Mouse (Mus musculus) heart, embryonic 15.5 days (tissue): ENCODE data around the gene Gm45713. TPM values are rescaled to one million over a fixed set of nuclear protein-coding genes. Genes with fewer than 3 reads are reported as not detected.
"Not testable (repeated sequence)": the region's sequence is repeated elsewhere in the genome, so short reads cannot be mapped to it uniquely, and the experiment has no call there.

Experiments used
- ATAC-seq: fragments of 200-750 bp; cut with Nextera tagmentation; replicated peaks from 2 replicates; pipeline ENCODE4 v1.8.0; 2017; ENCODE audit warnings: low read depth, moderate TSS enrichment; ENCODE audit not compliant: insufficient number of reproducible peaks, insufficient read depth, low FRiP score
- H3K27ac ChIP-seq: fragments of 300-500 bp; sonication (generic); 2 replicates; pipeline ENCODE4 v1.5.1; 2015; ENCODE audit warnings: mild to moderate bottlenecking, inconsistent platforms
- H3K27me3 ChIP-seq: fragments of 300-500 bp; sonication (generic); 2 replicates; pipeline ENCODE4 v1.6.1; 2015; ENCODE audit warnings: inconsistent platforms
- H3K36me3 ChIP-seq: fragments of 300-500 bp; sonication (generic); 2 replicates; pipeline ENCODE4 v1.6.1; 2015; ENCODE audit warnings: mild to moderate bottlenecking, inconsistent platforms
- H3K4me1 ChIP-seq: fragments of 300-500 bp; sonication (generic); replicated peaks from 2 replicates; pipeline ENCODE4 v1.6.1; 2015; ENCODE audit warnings: inconsistent platforms
- H3K4me2 ChIP-seq: fragments of 300-500 bp; sonication (generic); 2 replicates; pipeline ENCODE4 v1.6.1; 2015; ENCODE audit warnings: inconsistent platforms, mild to moderate bottlenecking, moderate library complexity
- H3K4me3 ChIP-seq: fragments of 300-500 bp; sonication (generic); 2 replicates; pipeline ENCODE4 v1.5.1; 2015; ENCODE audit warnings: mild to moderate bottlenecking, inconsistent platforms
- H3K9ac ChIP-seq: fragments of 300-500 bp; sonication (generic); 2 replicates; pipeline ENCODE4 v1.6.1; 2015; ENCODE audit warnings: mild to moderate bottlenecking, inconsistent platforms
- H3K9me3 ChIP-seq: fragments of 300-500 bp; sonication (generic); replicated peaks from 2 replicates; pipeline ENCODE4 v1.6.1; 2016; ENCODE audit warnings: inconsistent platforms
- WGBS: fragments of 180-500 bp; shearing (Covaris S2); methylation state at CpG from one replicate; pipeline ENCODE4 v1.1.7; 2015; ENCODE audit warnings: mixed read lengths; 5-methylcytosine and 5-hydroxymethylcytosine counted together
- polyA plus RNA-seq: library from polyadenylated mRNA; unstranded; fragments of >200 nt; fragmentation: Nextera tagmentation; extraction: Ambion mirVana; gene quantifications from 2 replicates; pipeline ENCODE4 v1.2.1, GENCODE M21; 2015

The Gm45713 gene
- polyA plus RNA-seq, 1 experiment from 2014 or later = not detected

DNA sequence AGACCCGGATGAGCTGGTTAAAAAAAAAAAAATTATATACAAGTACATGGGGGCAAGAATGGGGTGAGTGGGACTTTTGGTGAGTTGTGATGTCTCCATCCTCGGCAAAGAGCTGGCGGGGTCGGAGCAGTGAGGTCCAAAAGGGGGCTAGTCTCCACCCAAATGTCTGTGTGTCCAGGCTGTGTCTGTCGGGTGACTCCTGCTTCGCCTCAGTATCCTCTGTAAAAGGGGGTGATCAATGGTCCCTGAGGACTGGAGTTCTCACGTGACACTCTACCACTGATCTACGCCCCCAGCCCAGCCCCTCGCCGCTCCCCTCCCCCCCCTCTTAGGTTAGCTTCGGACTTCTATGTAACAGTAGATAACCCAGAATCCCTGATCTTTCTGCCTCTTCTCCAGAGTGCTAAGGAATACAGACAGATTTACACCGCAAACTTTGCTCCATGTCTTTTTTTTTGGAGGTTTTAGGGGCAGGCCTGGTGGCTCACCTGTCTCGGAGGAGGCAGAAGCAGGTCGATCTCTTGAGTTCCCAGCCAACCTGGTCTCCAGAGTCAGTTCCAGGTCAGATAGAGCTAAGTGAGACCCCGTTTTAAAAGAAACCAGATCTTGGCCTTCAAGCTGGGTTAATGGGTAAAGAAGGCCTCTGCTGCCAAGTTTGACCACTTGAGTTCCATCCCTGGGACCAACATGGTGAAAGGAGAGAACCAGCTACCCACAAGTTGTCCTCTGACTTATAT lies 6.1 kb downstream of the Gm45713 start:
- H3K4me1 ChIP-seq = peaks cover 45% of the 10 kb centered on the region
- peaks cover 26% of the 10 kb centered on the region for H3K36me3 ChIP-seq
- H3K27ac ChIP-seq = peak overlapping the region; percentile 90
- no peak for ATAC-seq
- 65% methylated on average over 15 of the region's 15 CpGs for WGBS
- no peaks in the 10 kb centered on the region for H3K27me3 ChIP-seq
- H3K9me3 ChIP-seq = no peaks in the 10 kb centered on the region
- peak overlapping the region; percentile 58 for H3K4me3 ChIP-seq
- H3K4me2 ChIP-seq = peak overlapping the region; percentile 71
- H3K9ac ChIP-seq = peak overlapping the region; percentile 70

DNA sequence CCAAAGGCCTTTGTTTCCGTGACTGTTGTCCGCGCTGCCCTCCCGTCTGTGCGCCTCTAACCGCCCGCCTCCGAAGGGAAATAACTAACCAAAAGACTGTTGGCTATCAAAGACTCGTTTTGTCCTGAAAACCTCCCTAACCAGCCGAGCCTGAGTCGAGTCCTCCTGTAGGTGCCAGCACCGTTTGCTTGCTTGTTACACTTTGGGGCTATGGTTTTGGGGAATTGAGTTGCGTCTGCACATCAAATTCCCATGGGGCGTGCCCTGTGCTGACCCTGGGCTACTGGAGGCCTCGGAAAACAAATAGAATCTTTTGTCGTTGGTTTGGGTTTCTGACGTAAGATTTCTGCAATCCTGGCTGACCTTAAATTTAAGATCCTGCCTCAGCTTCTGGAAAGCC lies 6.7 kb downstream of the Gm45713 start:
- H3K4me1 ChIP-seq = peaks cover 43% of the 10 kb centered on the region
- peak overlapping the region; percentile 71 for H3K4me2 ChIP-seq
- H3K36me3 ChIP-seq = peaks cover 30% of the 10 kb centered on the region
- peak; percentile 0; the same call in 1 of the 2 replicates for ATAC-seq
- H3K4me3 ChIP-seq = peak overlapping the region; percentile 58
- H3K9ac ChIP-seq = peak overlapping the region; percentile 70
- H3K27me3 ChIP-seq = no peaks in the 10 kb centered on the region
- WGBS = 1% methylated on average over 17 of the region's 17 CpGs
- H3K9me3 ChIP-seq = no peaks in the 10 kb centered on the region
- peak overlapping the region; percentile 90 for H3K27ac ChIP-seq

- Histone ChIP-seq H3K36me3 (peaks cover 30% of the 10 kb centered on the region), H3K9me3 (no peaks in the 10 kb centered on the region), H3K4me2 (peak within 1 kb of the TSS; percentile 79), H3K4me1 (peaks cover 39% of the 10 kb centered on the region), H3K27ac (peak within 1 kb of the TSS; percentile 90), H3K4me3 (peak within 1 kb of the TSS; percentile 98), H3K9ac (peak within 1 kb of the TSS; percentile 99), H3K27me3 (no peaks in the 10 kb centered on the region)
- ATAC-seq = peak; percentile 93
- under 1% methylated on average over 48 of the region's 48 CpGs for WGBS
Observed at GRCm38 (mm10) chr7:45128624-45129246, 7.3 kb downstream of the Gm45713 start, which contains the start of gene Rpl13a. Gene Rpl13a (minus strand): TSS chr7:45128761.

GRCm38 (mm10) chr7:45127700-45128224 lies 8.3 kb downstream of the Gm45713 start:
- ATAC-seq = no peak
- WGBS = under 1% methylated on average over 6 of the region's 6 CpGs
- Histone ChIP-seq H3K9ac (peak overlapping the region; percentile 99), H3K36me3 (peaks cover 35% of the 10 kb centered on the region), H3K27me3 (no peaks in the 10 kb centered on the region), H3K4me2 (peak overlapping the region; percentile 79), H3K9me3 (no peaks in the 10 kb centered on the region), H3K4me3 (peak overlapping the region; percentile 98), H3K4me1 (peaks cover 44% of the 10 kb centered on the region), H3K27ac (peak overlapping the region; percentile 90)

- no peaks in the 10 kb centered on the region for H3K9me3 ChIP-seq
- peaks cover 50% of the 10 kb centered on the region for H3K4me1 ChIP-seq
- no peaks in the 10 kb centered on the region for H3K27me3 ChIP-seq
- H3K36me3 ChIP-seq = peaks cover 42% of the 10 kb centered on the region
- H3K9ac ChIP-seq = peak overlapping the region; percentile 99
- ATAC-seq = no peak
- 23% methylated on average over 21 of the region's 21 CpGs for WGBS
- peak overlapping the region; percentile 90 for H3K27ac ChIP-seq
- peak overlapping the region; percentile 98 for H3K4me3 ChIP-seq
- H3K4me2 ChIP-seq = peak overlapping the region; percentile 79
Observed at GRCm38 (mm10) chr7:45126844-45127699, 9.0 kb downstream of the Gm45713 start.

DNA sequence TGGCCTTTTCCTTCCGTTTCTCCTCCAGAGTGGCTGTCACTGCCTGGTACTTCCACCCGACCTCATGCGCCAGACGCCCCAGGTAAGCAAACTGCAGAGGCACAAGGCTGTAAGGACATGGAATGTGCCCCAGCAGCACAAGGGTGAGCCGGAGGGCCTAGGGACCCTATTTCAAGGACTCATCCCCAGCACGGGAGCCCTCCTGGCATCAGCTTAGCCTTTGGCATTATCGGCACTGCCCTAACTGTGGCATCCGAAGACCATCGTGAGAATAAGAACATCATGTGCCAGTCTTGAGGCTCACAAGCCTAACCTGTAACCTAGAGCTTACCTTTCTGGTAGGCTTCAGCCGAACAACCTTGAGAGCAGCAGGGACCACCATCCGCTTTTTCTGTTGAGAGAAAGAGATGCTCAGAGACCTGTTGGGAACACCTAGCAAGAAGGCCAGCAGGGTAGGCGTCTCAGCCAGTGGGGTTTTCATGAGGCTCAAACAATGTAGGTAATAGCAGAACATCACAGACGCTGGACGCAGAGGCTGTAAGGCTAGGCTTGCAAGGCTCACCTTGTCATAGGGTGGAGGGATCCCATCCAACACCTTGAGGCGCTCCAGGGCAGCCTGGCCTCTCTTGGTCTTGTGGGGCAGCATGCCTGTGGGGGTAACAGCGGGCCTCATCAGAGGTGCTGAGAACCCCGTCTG lies 9.7 kb downstream of the Gm45713 start:
- H3K9ac ChIP-seq = peak overlapping the region; percentile 99
- peaks cover 50% of the 10 kb centered on the region for H3K36me3 ChIP-seq
- WGBS = 71% methylated on average over 17 of the region's 17 CpGs
- peak overlapping the region; percentile 79 for H3K4me2 ChIP-seq
- H3K4me1 ChIP-seq = peaks cover 58% of the 10 kb centered on the region
- no peaks in the 10 kb centered on the region for H3K9me3 ChIP-seq
- ATAC-seq = no peak
- peak overlapping the region; percentile 98 for H3K4me3 ChIP-seq
- peak overlapping the region; percentile 90 for H3K27ac ChIP-seq
- H3K27me3 ChIP-seq = no peaks in the 10 kb centered on the region

- peaks cover 60% of the 10 kb centered on the region for H3K4me1 ChIP-seq
- not testable (repeated sequence) for ATAC-seq, H3K27me3 ChIP-seq, H3K9ac ChIP-seq, H3K9me3 ChIP-seq
- H3K4me2 ChIP-seq = 0 out of 2 replicates have a peak overlapping the region, but pooled peaks have one; percentile 79
- H3K27ac ChIP-seq = peak overlapping the region; percentile 90
- peaks cover 56% of the 10 kb centered on the region for H3K36me3 ChIP-seq
- 75% methylated on average over 5 of the region's 5 CpGs for WGBS
- peak overlapping the region; percentile 1; the same call in 1 of the 2 replicates for H3K4me3 ChIP-seq
Observed at GRCm38 (mm10) chr7:45125649-45126048, 10.4 kb downstream of the Gm45713 start.

DNA sequence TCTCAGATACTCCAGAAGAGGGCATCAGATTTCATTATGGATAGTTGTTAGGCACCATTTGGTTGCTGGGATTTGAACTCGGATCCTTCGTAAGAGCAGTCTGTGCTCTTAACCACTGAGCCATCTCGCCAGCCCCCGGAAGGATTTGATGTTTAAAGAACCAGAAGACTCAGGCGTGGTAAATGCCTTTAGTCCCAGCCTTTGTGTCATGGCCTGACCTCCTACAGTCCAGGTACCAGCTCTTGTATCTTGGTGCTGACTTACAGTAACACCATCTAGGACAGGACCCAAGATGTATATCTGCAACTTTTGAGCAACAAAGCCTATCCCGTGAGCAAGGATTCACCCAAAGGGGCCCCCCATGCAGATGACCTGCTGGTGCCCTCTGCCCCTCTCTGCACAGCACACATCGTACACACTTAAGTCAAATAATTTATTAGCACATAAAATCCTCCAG lies 10.9 kb downstream of the Gm45713 start:
- peaks cover 61% of the 10 kb centered on the region for H3K36me3 ChIP-seq
- no peaks in the 10 kb centered on the region for H3K9me3 ChIP-seq
- 28% methylated on average over 7 of the region's 7 CpGs for WGBS
- H3K4me1 ChIP-seq = peaks cover 60% of the 10 kb centered on the region
- peak overlapping the region; percentile 90 for H3K27ac ChIP-seq
- no peaks in the 10 kb centered on the region for H3K27me3 ChIP-seq
- H3K9ac ChIP-seq = 0 out of 2 replicates have a peak overlapping the region, but pooled peaks have one; percentile 14
- no peak for ATAC-seq
- H3K4me2 ChIP-seq = no peak overlapping the region; the same call in 1 of the 2 replicates
- H3K4me3 ChIP-seq = peak overlapping the region; percentile 1; the same call in 1 of the 2 replicates

DNA sequence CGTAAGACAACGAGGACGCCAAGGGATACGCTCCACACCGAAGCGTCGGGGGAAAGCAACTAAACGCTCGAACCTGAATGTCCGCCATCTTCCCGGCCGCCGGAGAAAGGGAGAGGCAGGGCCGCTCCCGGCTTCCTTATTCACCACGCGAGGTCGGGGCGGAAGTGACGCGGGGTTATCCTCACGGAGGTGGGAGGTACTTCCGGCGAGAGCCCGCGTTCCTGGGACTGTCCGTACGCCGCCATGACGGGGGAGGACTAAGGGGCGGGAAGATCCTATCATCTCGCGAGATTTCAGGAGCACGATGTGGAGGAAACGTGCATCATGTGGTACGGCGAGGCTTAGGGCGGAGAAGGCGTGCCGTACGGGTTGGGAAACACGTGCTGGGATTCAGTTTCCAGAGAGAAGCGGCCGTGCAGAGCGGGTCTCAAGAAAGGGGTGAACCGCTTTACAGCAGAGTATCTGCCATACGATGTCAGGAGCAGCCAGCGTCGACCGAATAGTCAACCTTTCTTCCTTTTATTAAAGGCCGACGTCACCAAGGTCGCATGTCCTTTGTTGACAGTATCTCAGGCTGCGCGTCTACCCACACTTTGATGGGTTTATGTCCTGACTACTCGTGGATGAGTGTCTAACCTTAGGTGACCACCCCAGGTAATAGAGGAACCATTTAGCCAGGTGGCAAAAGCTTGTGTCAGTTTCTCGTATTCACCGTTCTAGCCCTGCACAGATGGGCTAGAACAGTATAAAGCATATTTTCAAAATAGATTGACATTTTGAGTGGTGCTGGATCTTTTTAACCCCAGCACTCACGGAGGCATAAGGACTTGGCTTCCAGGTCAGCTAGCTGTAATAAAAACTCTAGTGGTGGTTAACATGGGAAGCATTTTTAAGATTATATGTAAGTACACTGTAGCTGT lies 11.5 kb downstream of the Gm45713 start, which contains the start of gene Rps11:
Gene Rps11, minus strand, starts transcription at position 216 of the 920 bp plus-strand sequence.
- peak within 1 kb of the TSS; percentile 75 for H3K4me2 ChIP-seq
- ATAC-seq = peak; percentile 81
- WGBS = under 1% methylated on average over 59 of the region's 59 CpGs
- H3K9ac ChIP-seq = peak within 1 kb of the TSS; percentile 94
- peak within 1 kb of the TSS; percentile 90 for H3K27ac ChIP-seq
- no peaks in the 10 kb centered on the region for H3K27me3 ChIP-seq
- peaks cover 53% of the 10 kb centered on the region for H3K4me1 ChIP-seq
- peaks cover 68% of the 10 kb centered on the region for H3K36me3 ChIP-seq
- H3K4me3 ChIP-seq = peak within 1 kb of the TSS; percentile 85
- H3K9me3 ChIP-seq = no peaks in the 10 kb centered on the region
